Mouse (Mus musculus) ovary, postnatal 36 days (tissue): ENCODE results near the gene 4933415A04Rik.

ENCODE experiments used
- DNase-seq: peaks from one replicate; pipeline ENCODE4 v3.0.0; 2022; ENCODE audit warnings: low spot score, mixed read lengths

Gene 4933415A04Rik

GRCm38 (mm10) chr11:43632566-43632965, 45.7 kb downstream of the 4933415A04Rik start:
- DNase-seq, result no peak

- DNase-seq, result no peak
Observed at GRCm38 (mm10) chr11:43633165-43633564, 46.3 kb downstream of the 4933415A04Rik start.

- peak; percentile 59 for DNase-seq
Observed at GRCm38 (mm10) chr11:43633658-43634401, 47.0 kb downstream of the 4933415A04Rik start.

DNA sequence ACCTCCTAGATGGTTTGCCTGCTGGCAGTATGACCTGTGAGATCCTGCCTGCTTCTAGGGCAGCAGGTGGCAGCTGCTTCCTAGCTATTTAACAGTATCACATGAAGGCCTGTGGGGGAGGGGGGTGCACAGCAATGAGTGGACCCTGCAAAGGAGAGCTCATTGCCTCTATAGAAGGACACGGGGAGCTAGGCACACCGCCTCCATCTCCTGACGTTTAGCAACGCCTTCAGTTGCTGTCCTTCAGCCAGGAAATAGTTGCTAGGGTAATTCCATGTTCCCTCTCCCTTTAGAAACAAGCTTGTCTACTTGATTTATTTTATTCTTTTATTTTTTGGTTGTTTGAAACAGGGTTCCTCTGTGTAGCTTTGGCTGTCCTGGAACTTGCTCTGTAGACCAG, 49.9 kb downstream of the 4933415A04Rik start:
- no peak for DNase-seq

- DNase-seq, result no peak
Observed at GRCm38 (mm10) chr11:43638486-43638885, 51.6 kb downstream of the 4933415A04Rik start.
